Mouse (Mus musculus) neural tube, embryonic 14.5 days (tissue): ENCODE data around the gene Mpzl3. TPM values are rescaled to one million over a fixed set of nuclear protein-coding genes. Genes with fewer than 3 reads are reported as not detected.
"Not testable (repeated sequence)": the region's sequence is repeated elsewhere in the genome, so short reads cannot be mapped to it uniquely, and the experiment has no call there.

Experiments used
- ATAC-seq: fragments of 200-750 bp; cut with Nextera tagmentation; 2 replicates; pipeline ENCODE4 v1.8.0; 2017; ENCODE audit warnings: low read depth, mild to moderate bottlenecking, moderate TSS enrichment, moderate library complexity
- H3K27ac ChIP-seq: fragments of 300-500 bp; sonication (generic); 2 replicates; pipeline ENCODE4 v1.5.1; 2014; ENCODE audit warnings: low read depth, mild to moderate bottlenecking, control low read depth, low read length, moderate library complexity, mixed read lengths
- H3K27me3 ChIP-seq: fragments of 300-500 bp; sonication (generic); 2 replicates; pipeline ENCODE4 v1.6.1; 2014; ENCODE audit warnings: low read length; ENCODE audit not compliant: control insufficient read depth, insufficient read depth
- H3K36me3 ChIP-seq: fragments of 300-500 bp; sonication (generic); 2 replicates; pipeline ENCODE4 v1.6.1; 2014; ENCODE audit warnings: low read length, mixed read lengths; ENCODE audit not compliant: control insufficient read depth, insufficient read depth
- H3K4me1 ChIP-seq: fragments of 300-500 bp; sonication (generic); 2 replicates; pipeline ENCODE4 v1.6.1; 2014; ENCODE audit warnings: low read length; ENCODE audit not compliant: control insufficient read depth, insufficient read depth
- H3K4me2 ChIP-seq: fragments of 300-500 bp; sonication (generic); 2 replicates; pipeline ENCODE4 v1.6.1; 2014; ENCODE audit warnings: mild to moderate bottlenecking, low read depth, low read length, control low read depth
- H3K4me3 ChIP-seq: fragments of 300-500 bp; sonication (generic); 2 replicates; pipeline ENCODE4 v1.5.1; 2014; ENCODE audit warnings: low read depth, low read length, control low read depth, mixed read lengths
- H3K9ac ChIP-seq: fragments of 300-500 bp; sonication (generic); replicated peaks from 2 replicates; pipeline ENCODE4 v1.6.1; 2014; ENCODE audit warnings: low read depth, mild to moderate bottlenecking, control low read depth, low read length, mixed read lengths
- H3K9me3 ChIP-seq: fragments of 300-500 bp; sonication (generic); 2 replicates; pipeline ENCODE4 v1.6.1; 2016; ENCODE audit warnings: low read length; ENCODE audit not compliant: control insufficient read depth
- WGBS: fragments of 180-500 bp; shearing (Covaris S2); extraction: QIAGEN DNeasy Blood & Tissue Kit; methylation state at CpG from one replicate; pipeline ENCODE4 v1.1.7; 2014; 5-methylcytosine and 5-hydroxymethylcytosine counted together
- polyA plus RNA-seq: library from polyadenylated mRNA; unstranded; fragments of >200 nt; fragmentation: Nextera tagmentation; extraction: Ambion mirVana; gene quantifications from 2 replicates; pipeline ENCODE4 v1.2.1, GENCODE M21; 2014

Gene Mpzl3
- polyA plus RNA-seq, 1 experiment from 2014 or later: 1.0 TPM

GRCm38 (mm10) chr9:45022800-45023199, 32.2 kb upstream of the Mpzl3 start:
- H3K4me2 ChIP-seq: no peak overlapping the region
- WGBS: 17% methylated on average over 3 of the region's 3 CpGs
- no peak for ATAC-seq
- H3K9me3 ChIP-seq: no peaks in the 10 kb centered on the region
- no peaks in the 10 kb centered on the region for H3K36me3 ChIP-seq
- no peak overlapping the region for H3K9ac ChIP-seq
- H3K4me1 ChIP-seq: no peaks in the 10 kb centered on the region
- H3K27ac ChIP-seq: no peak overlapping the region
- no peak overlapping the region for H3K4me3 ChIP-seq
- no peaks in the 10 kb centered on the region for H3K27me3 ChIP-seq

- Histone ChIP-seq H3K4me1 (no peaks in the 10 kb centered on the region), H3K27me3 (no peaks in the 10 kb centered on the region), H3K9ac (no peak overlapping the region), H3K4me2 (no peak overlapping the region), H3K4me3 (no peak overlapping the region), H3K27ac (no peak overlapping the region), H3K9me3 (no peaks in the 10 kb centered on the region), H3K36me3 (no peaks in the 10 kb centered on the region)
- ATAC-seq: no peak
- WGBS: 50% methylated on average over 3 of the region's 3 CpGs
Observed at GRCm38 (mm10) chr9:45023638-45024037, 31.3 kb upstream of the Mpzl3 start.

- no peak for ATAC-seq
- Histone ChIP-seq H3K4me3 (no peak overlapping the region), H3K9ac (no peak overlapping the region), H3K9me3 (no peaks in the 10 kb centered on the region), H3K27ac (no peak overlapping the region), H3K36me3 (no peaks in the 10 kb centered on the region), H3K27me3 (no peaks in the 10 kb centered on the region), H3K4me1 (no peaks in the 10 kb centered on the region), H3K4me2 (no peak overlapping the region)
- 74% methylated on average over 2 of the region's 2 CpGs for WGBS
Observed at GRCm38 (mm10) chr9:45024187-45024586, 30.8 kb upstream of the Mpzl3 start.

- ATAC-seq: no peak
- H3K36me3 ChIP-seq: no peaks in the 10 kb centered on the region
- no peak overlapping the region for H3K9ac ChIP-seq
- H3K27me3 ChIP-seq: no peaks in the 10 kb centered on the region
- 83% methylated on average over 8 of the region's 8 CpGs for WGBS
- H3K4me2 ChIP-seq: no peak overlapping the region
- no peaks in the 10 kb centered on the region for H3K4me1 ChIP-seq
- no peak overlapping the region for H3K4me3 ChIP-seq
- no peaks in the 10 kb centered on the region for H3K9me3 ChIP-seq
- no peak overlapping the region for H3K27ac ChIP-seq
Observed at GRCm38 (mm10) chr9:45027376-45027775, 27.6 kb upstream of the Mpzl3 start.

- ATAC-seq: no peak
- 84% methylated on average over 6 of the region's 6 CpGs for WGBS
- Histone ChIP-seq H3K36me3 (no peaks in the 10 kb centered on the region), H3K4me3 (no peak overlapping the region), H3K4me1 (no peaks in the 10 kb centered on the region), H3K27ac (no peak overlapping the region), H3K4me2 (no peak overlapping the region), H3K27me3 (no peaks in the 10 kb centered on the region; the same call in 1 of the 2 replicates), H3K9ac (no peak overlapping the region), H3K9me3 (no peaks in the 10 kb centered on the region)
Observed at GRCm38 (mm10) chr9:45030341-45030740, 24.6 kb upstream of the Mpzl3 start.

GRCm38 (mm10) chr9:45032261-45032660, 22.7 kb upstream of the Mpzl3 start:
- Histone ChIP-seq H3K27me3 (no peaks in the 10 kb centered on the region; the same call in 1 of the 2 replicates), H3K4me3 (no peak overlapping the region), H3K27ac (no peak overlapping the region), H3K9me3 (no peaks in the 10 kb centered on the region), H3K9ac (no peak overlapping the region), H3K4me1 (no peaks in the 10 kb centered on the region), H3K36me3 (no peaks in the 10 kb centered on the region), H3K4me2 (no peak overlapping the region)
- WGBS: 69% methylated on average over 2 of the region's 2 CpGs
- no peak for ATAC-seq

GRCm38 (mm10) chr9:45034526-45034925, 20.5 kb upstream of the Mpzl3 start:
- H3K4me1 ChIP-seq: no peaks in the 10 kb centered on the region
- H3K4me3 ChIP-seq: no peak overlapping the region
- no peak for ATAC-seq
- H3K27me3 ChIP-seq: peaks cover under 1% of the 10 kb centered on the region; the same call in 1 of the 2 replicates
- H3K36me3 ChIP-seq: no peaks in the 10 kb centered on the region
- WGBS: 82% methylated on average over 3 of the region's 3 CpGs
- H3K9ac ChIP-seq: no peak overlapping the region
- no peaks in the 10 kb centered on the region for H3K9me3 ChIP-seq
- H3K4me2 ChIP-seq: no peak overlapping the region
- H3K27ac ChIP-seq: no peak overlapping the region

GRCm38 (mm10) chr9:45037803-45038202, 17.2 kb upstream of the Mpzl3 start:
- H3K27me3 ChIP-seq: peaks cover 20% of the 10 kb centered on the region
- not testable (repeated sequence) for H3K4me2 ChIP-seq, H3K36me3 ChIP-seq, H3K9ac ChIP-seq, H3K27ac ChIP-seq, H3K9me3 ChIP-seq, H3K4me3 ChIP-seq, H3K4me1 ChIP-seq, ATAC-seq
- WGBS: 94% methylated on average over 1 of the region's 1 CpGs

- no peaks in the 10 kb centered on the region for H3K36me3 ChIP-seq
- H3K4me3 ChIP-seq: no peak within 1 kb of the TSS
- H3K4me1 ChIP-seq: no peaks in the 10 kb centered on the region
- H3K27me3 ChIP-seq: peaks cover 27% of the 10 kb centered on the region
- H3K9ac ChIP-seq: no peak within 1 kb of the TSS
- WGBS: 71% methylated on average over 5 of the region's 5 CpGs
- no peaks in the 10 kb centered on the region for H3K9me3 ChIP-seq
- no peak for ATAC-seq
- no peak within 1 kb of the TSS for H3K27ac ChIP-seq
- no peak within 1 kb of the TSS for H3K4me2 ChIP-seq
Observed at GRCm38 (mm10) chr9:45039499-45039898, 15.5 kb upstream of the Mpzl3 start, which contains the start of gene Mpzl2. Mpzl2 (plus strand) TSS chr9:45039799.
